In the genomic region with DNA sequence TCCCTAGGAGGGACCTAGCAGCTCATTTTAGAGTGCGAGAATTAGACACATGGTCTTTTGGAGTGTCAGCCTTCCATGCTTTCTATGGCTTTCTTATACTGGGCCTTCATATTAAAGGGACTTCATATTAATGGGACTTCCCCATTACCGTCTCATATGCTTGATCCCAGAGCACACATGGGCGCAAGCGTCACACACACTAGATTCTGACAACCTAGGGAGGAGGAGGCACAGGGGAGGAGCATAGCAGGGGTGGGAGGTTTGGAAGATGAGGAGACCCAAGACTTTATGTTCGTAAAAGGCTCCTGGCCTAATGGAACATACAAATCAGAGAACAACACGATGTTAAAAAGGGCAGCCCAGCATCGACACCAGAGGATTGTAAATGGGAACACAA, we compare ENCODE assay signal across 15 mouse cellular contexts. TPM values are rescaled to one million over a fixed set of nuclear protein-coding genes. Genes with fewer than 3 reads are reported as not detected.
DNase-seq lines count a peak whose midpoint lies in the region; ATAC-seq and TF ChIP-seq lines count a peak whose summit lies in the region.
"Had no signal": no experiment of that assay in that cellular context is flagged by ENCODE, and none has a peak within 500 bp of the region (broad histone marks: within the 10 kb centered on the region; RNA-seq: fewer than 3 reads in every experiment).

No protein-coding gene starts in this region.

- 77% methylated on average over 7 of the region's 7 CpGs for WGBS in intestine, embryonic 14.5 days
- 73% methylated on average over 7 of the region's 7 CpGs for WGBS in intestine, postnatal 0 days
- WGBS in forebrain, embryonic 12.5 days: 79% methylated on average over 7 of the region's 7 CpGs
- WGBS in hindbrain, embryonic 15.5 days: 58% methylated on average over 7 of the region's 7 CpGs
- WGBS in midbrain, embryonic 16.5 days: 48% methylated on average over 7 of the region's 7 CpGs
- WGBS in heart, embryonic 12.5 days: 70% methylated on average over 7 of the region's 7 CpGs

- TF ChIP-seq CTCF in intestine, postnatal 0 days (IDR thresholded peaks at IDR 0.05; ENCODE audit: low read depth): no peak

- H3K27ac ChIP-seq in intestine, embryonic 14.5 days (ENCODE audit: low read depth): peak overlapping the region; percentile 19; the same call in 1 of the 2 replicates
- no peak overlapping the region for H3K27ac ChIP-seq in intestine, postnatal 0 days (ENCODE audit: low read depth, low read length)
- peak overlapping the region; percentile 78 for H3K27ac ChIP-seq in forebrain, embryonic 12.5 days
- peak overlapping the region; percentile 46 for H3K27ac ChIP-seq in hindbrain, embryonic 15.5 days (replicated peaks)
- H3K27ac ChIP-seq in midbrain, embryonic 16.5 days (ENCODE audit: low read length): peak overlapping the region; percentile 26
- no peak overlapping the region for H3K27ac ChIP-seq in heart, embryonic 12.5 days (ENCODE audit: poor library complexity, severe bottlenecking)
- H3K27ac ChIP-seq: heart, embryonic 10.5 days had no signal

- no peak overlapping the region for H3K9ac ChIP-seq in intestine, embryonic 14.5 days (ENCODE audit: low read length)
- H3K9ac ChIP-seq in intestine, postnatal 0 days (ENCODE audit: low read depth, low read length): no peak overlapping the region
- H3K9ac ChIP-seq in forebrain, embryonic 12.5 days: no peak overlapping the region
- H3K9ac ChIP-seq in hindbrain, embryonic 15.5 days: no peak overlapping the region
- no peak overlapping the region for H3K9ac ChIP-seq in midbrain, embryonic 16.5 days (ENCODE audit: low read depth, low read length)
- no peak overlapping the region for H3K9ac ChIP-seq in heart, embryonic 12.5 days

- no peak overlapping the region for H3K4me3 ChIP-seq in intestine, embryonic 14.5 days (ENCODE audit: low read depth, low read length)
- H3K4me3 ChIP-seq in intestine, postnatal 0 days (ENCODE audit: low read depth, low read length): no peak overlapping the region
- no peak overlapping the region for H3K4me3 ChIP-seq in forebrain, embryonic 12.5 days (replicated peaks)
- no peak overlapping the region for H3K4me3 ChIP-seq in hindbrain, embryonic 15.5 days
- no peak overlapping the region for H3K4me3 ChIP-seq in midbrain, embryonic 16.5 days (ENCODE audit: low read depth, low read length)
- H3K4me3 ChIP-seq in heart, embryonic 12.5 days: no peak overlapping the region
- H3K4me3 ChIP-seq: heart, embryonic 10.5 days had no signal

- peaks cover 25% of the 10 kb centered on the region for H3K4me1 ChIP-seq in intestine, embryonic 14.5 days (replicated peaks; ENCODE audit: control insufficient read depth, insufficient read depth, low read length)
- H3K4me1 ChIP-seq in intestine, postnatal 0 days (replicated peaks; ENCODE audit: control insufficient read depth, insufficient read depth, low read length): no peaks in the 10 kb centered on the region
- H3K4me1 ChIP-seq in forebrain, embryonic 12.5 days: peaks cover 34% of the 10 kb centered on the region
- H3K4me1 ChIP-seq in hindbrain, embryonic 15.5 days (replicated peaks): peaks cover 34% of the 10 kb centered on the region
- H3K4me1 ChIP-seq in midbrain, embryonic 16.5 days (ENCODE audit: control insufficient read depth, insufficient read depth, low read length): peaks cover 17% of the 10 kb centered on the region; the same call in 1 of the 2 replicates
- H3K4me1 ChIP-seq in heart, embryonic 12.5 days (replicated peaks): peaks cover 11% of the 10 kb centered on the region; the same call in 1 of the 2 replicates

- H3K9me3 ChIP-seq in intestine, embryonic 14.5 days (ENCODE audit: control insufficient read depth, low read length): no peaks in the 10 kb centered on the region
- no peaks in the 10 kb centered on the region for H3K9me3 ChIP-seq in intestine, postnatal 0 days (ENCODE audit: control insufficient read depth)
- no peaks in the 10 kb centered on the region for H3K9me3 ChIP-seq in forebrain, embryonic 12.5 days
- no peaks in the 10 kb centered on the region for H3K9me3 ChIP-seq in hindbrain, embryonic 15.5 days
- H3K9me3 ChIP-seq in midbrain, embryonic 16.5 days (replicated peaks; ENCODE audit: control insufficient read depth, low read length, poor library complexity, severe bottlenecking): no peaks in the 10 kb centered on the region
- no peaks in the 10 kb centered on the region; the same call in 1 of the 2 replicates for H3K9me3 ChIP-seq in heart, embryonic 12.5 days (replicated peaks)
- H3K9me3 ChIP-seq: heart, embryonic 10.5 days had no signal

- H3K4me2 ChIP-seq in intestine, embryonic 14.5 days (ENCODE audit: low read length): no peak overlapping the region
- H3K4me2 ChIP-seq in intestine, postnatal 0 days (replicated peaks; ENCODE audit: low read depth): no peak overlapping the region
- no peak overlapping the region for H3K4me2 ChIP-seq in forebrain, embryonic 12.5 days
- H3K4me2 ChIP-seq in hindbrain, embryonic 15.5 days: no peak overlapping the region
- no peak overlapping the region for H3K4me2 ChIP-seq in midbrain, embryonic 16.5 days (ENCODE audit: low read length)
- no peak overlapping the region for H3K4me2 ChIP-seq in heart, embryonic 12.5 days

- no peaks in the 10 kb centered on the region for H3K36me3 ChIP-seq in intestine, embryonic 14.5 days (ENCODE audit: control insufficient read depth, insufficient read depth, low read length)
- H3K36me3 ChIP-seq in intestine, postnatal 0 days (ENCODE audit: control insufficient read depth, insufficient read depth): no peaks in the 10 kb centered on the region
- no peaks in the 10 kb centered on the region; the same call in 1 of the 2 replicates for H3K36me3 ChIP-seq in forebrain, embryonic 12.5 days (replicated peaks)
- no peaks in the 10 kb centered on the region for H3K36me3 ChIP-seq in hindbrain, embryonic 15.5 days
- no peaks in the 10 kb centered on the region for H3K36me3 ChIP-seq in midbrain, embryonic 16.5 days (ENCODE audit: control insufficient read depth, insufficient read depth, low read length)
- no peaks in the 10 kb centered on the region for H3K36me3 ChIP-seq in heart, embryonic 12.5 days
- H3K36me3 ChIP-seq: heart, embryonic 10.5 days had no signal

- no peak for ATAC-seq in intestine, embryonic 14.5 days (replicated peaks; ENCODE audit: low FRiP score, low TSS enrichment, low read depth)
- no peak for ATAC-seq in intestine, postnatal 0 days
- 0 out of 2 replicates have a peak, but pooled peaks have one; percentile 27 for ATAC-seq in forebrain, embryonic 12.5 days (ENCODE audit: low FRiP score)
- no peak for ATAC-seq in hindbrain, embryonic 15.5 days (ENCODE audit: low FRiP score, low read depth)
- no peak for ATAC-seq in midbrain, embryonic 16.5 days
- ATAC-seq in megakaryocyte progenitor cell, adult 5-6 weeks (replicated peaks; ENCODE audit: poor library complexity): no peak
- no peak for ATAC-seq in heart, embryonic 12.5 days (ENCODE audit: insufficient number of reproducible peaks, low FRiP score)

- H3K27me3 ChIP-seq in intestine, embryonic 14.5 days (replicated peaks; ENCODE audit: control insufficient read depth, insufficient read depth, low read length): no peaks in the 10 kb centered on the region
- H3K27me3 ChIP-seq in intestine, postnatal 0 days (replicated peaks; ENCODE audit: control insufficient read depth, insufficient read depth, low read length): no peaks in the 10 kb centered on the region
- no peaks in the 10 kb centered on the region for H3K27me3 ChIP-seq in forebrain, embryonic 12.5 days
- no peaks in the 10 kb centered on the region for H3K27me3 ChIP-seq in hindbrain, embryonic 15.5 days
- H3K27me3 ChIP-seq in midbrain, embryonic 16.5 days (ENCODE audit: control insufficient read depth, insufficient read depth, low read depth, low read length): no peaks in the 10 kb centered on the region
- H3K27me3 ChIP-seq in heart, embryonic 12.5 days (replicated peaks): no peaks in the 10 kb centered on the region

- no peak for DNase-seq in intestine, embryonic 14.5 days (ENCODE audit: low spot score)
- no peak for DNase-seq in ovary, postnatal 14 days (ENCODE audit: low spot score)
- DNase-seq: adrenal gland, postnatal 25 days; spleen, adult 18-20 months; thymus, adult 2 months had no signal

RNA-seq across cellular contexts. Expression of gene Clmp, which starts 23.4 kb away (rescaled TPM):
- 43.5 and 43.9 TPM in 2 replicates for polyA plus RNA-seq in intestine, embryonic 14.5 days (2014; fragmentation: Nextera tagmentation; extraction: Ambion mirVana)
- polyA plus RNA-seq in intestine, postnatal 0 days (2015; fragmentation: Nextera tagmentation; extraction: Ambion mirVana): 23.0 and 25.2 TPM in 2 replicates
- 24.7 and 31.0 TPM in 2 replicates for polyA plus RNA-seq in forebrain, embryonic 12.5 days (2016; fragmentation: Nextera tagmentation; extraction: Ambion mirVana)
- 48.4 and 51.1 TPM in 2 replicates for polyA plus RNA-seq in hindbrain, embryonic 15.5 days (2015; fragmentation: Nextera tagmentation; extraction: Ambion mirVana)
- polyA plus RNA-seq in midbrain, embryonic 16.5 days (2015; fragmentation: Nextera tagmentation; extraction: Ambion mirVana): 50.3 and 50.9 TPM in 2 replicates
- 0.10 and 0.22 TPM in 2 replicates for total RNA-seq in megakaryocyte progenitor cell, adult 5-6 weeks (2015)
- 0.25 and 0.54 TPM in 2 replicates for total RNA-seq in megakaryocyte progenitor cell, adult 5-6 weeks (2017)
- polyA plus RNA-seq in heart, embryonic 12.5 days (2016; fragmentation: Nextera tagmentation; extraction: Ambion mirVana): 14.9 and 17.0 TPM in 2 replicates

RNA-seq across cellular contexts. Expression of gene Gm21915, which starts 38.7 kb away (rescaled TPM):
- not detected in 2 replicates for polyA plus RNA-seq in intestine, embryonic 14.5 days (2014; fragmentation: Nextera tagmentation; extraction: Ambion mirVana)
- polyA plus RNA-seq in intestine, postnatal 0 days (2015; fragmentation: Nextera tagmentation; extraction: Ambion mirVana): not detected in 2 replicates
- not detected in 2 replicates for polyA plus RNA-seq in forebrain, embryonic 12.5 days (2016; fragmentation: Nextera tagmentation; extraction: Ambion mirVana)
- not detected in 2 replicates for polyA plus RNA-seq in hindbrain, embryonic 15.5 days (2015; fragmentation: Nextera tagmentation; extraction: Ambion mirVana)
- not detected in 2 replicates for polyA plus RNA-seq in midbrain, embryonic 16.5 days (2015; fragmentation: Nextera tagmentation; extraction: Ambion mirVana)
- not detected in 2 replicates for total RNA-seq in megakaryocyte progenitor cell, adult 5-6 weeks (2015)
- not detected in 2 replicates for total RNA-seq in megakaryocyte progenitor cell, adult 5-6 weeks (2017)
- polyA plus RNA-seq in heart, embryonic 12.5 days (2016; fragmentation: Nextera tagmentation; extraction: Ambion mirVana): not detected in 2 replicates
- total RNA-seq: adrenal gland, postnatal 25 days; liver, adult 2 months had no signal
- polyA plus RNA-seq: heart, embryonic 10.5 days; large intestine, adult 2 months; liver, adult 2 months; lung, embryonic 16.5 days; thymus, adult 2 months had no signal

Comparison
In these comparisons a context has a peak if more than half of its experiments do, and no peak if none do; other contexts are left out.
1. H3K27ac ChIP-seq: peak in intestine, embryonic 14.5 days (single experiment), forebrain, embryonic 12.5 days (single experiment), hindbrain, embryonic 15.5 days (single experiment) and midbrain, embryonic 16.5 days (single experiment); none in intestine, postnatal 0 days (single experiment) and heart, embryonic 12.5 days (single experiment).